ENCODE assay signal across 18 mouse cellular contexts in the genomic region with DNA sequence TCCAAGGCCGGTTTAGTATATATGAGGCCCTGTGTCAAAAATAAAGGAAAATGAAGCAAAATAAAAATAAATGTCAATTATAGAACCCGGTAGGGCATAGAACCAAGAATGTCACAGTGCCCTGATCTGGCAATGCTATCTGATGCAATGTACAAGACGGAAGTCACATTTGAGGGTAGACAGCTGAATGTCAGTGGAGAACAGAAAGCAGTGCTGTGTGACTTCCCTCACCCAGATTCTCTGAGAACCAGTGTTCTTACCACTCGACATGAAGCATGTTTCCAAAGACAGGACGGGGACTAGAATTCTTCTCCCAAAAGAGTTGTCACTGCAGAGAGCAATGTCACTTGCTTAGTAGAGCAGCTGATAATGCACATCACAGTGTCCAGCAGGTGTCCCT. TPM values are rescaled to one million over a fixed set of nuclear protein-coding genes. Genes with fewer than 3 reads are reported as not detected.
DNase-seq lines count a peak whose midpoint lies in the region; ATAC-seq and TF ChIP-seq lines count a peak whose summit lies in the region.
"Had no signal": no experiment of that assay in that cellular context is flagged by ENCODE, and none has a peak within 500 bp of the region (broad histone marks: within the 10 kb centered on the region; RNA-seq: fewer than 3 reads in every experiment).

No protein-coding gene starts in this region.

- no peak overlapping the region for H3K4me3 ChIP-seq in liver, adult 2 months (ENCODE audit: insufficient read depth, low read depth, low read length)
- H3K4me3 ChIP-seq in liver, embryonic 11.5 days (ENCODE audit: low read depth, low read length), result no peak overlapping the region
- H3K4me3 ChIP-seq in bone marrow, adult 2 months (replicated peaks; ENCODE audit: control insufficient read depth, low read depth, low read length), result no peak overlapping the region
- no peak overlapping the region for H3K4me3 ChIP-seq in macrophage (ENCODE audit: inconsistent target)
- no peak overlapping the region for H3K4me3 ChIP-seq in cerebellum, adult 2 months (replicated peaks; ENCODE audit: insufficient read depth, low read depth, low read length)
- H3K4me3 ChIP-seq: forebrain, embryonic 10.5 days; gastrocnemius, adult 2 months; limb, embryonic 13.5 days; midbrain, embryonic 10.5 days had no signal

- H3K27ac ChIP-seq in liver, adult 2 months (replicated peaks; ENCODE audit: insufficient read depth, low read depth, low read length), result peak overlapping the region; percentile 55; the same call in 1 of the 2 replicates
- no peak overlapping the region for H3K27ac ChIP-seq in liver, embryonic 11.5 days (ENCODE audit: low read depth, low read length)
- peak overlapping the region; percentile 68 for H3K27ac ChIP-seq in bone marrow, adult 2 months (ENCODE audit: control insufficient read depth, insufficient read depth, low read depth, low read length, poor library complexity)
- peak overlapping the region; percentile 98 for H3K27ac ChIP-seq in macrophage
- H3K27ac ChIP-seq in cerebellum, adult 2 months (ENCODE audit: insufficient read depth, low read length), result no peak overlapping the region
- H3K27ac ChIP-seq: forebrain, embryonic 10.5 days; gastrocnemius, adult 2 months; limb, embryonic 13.5 days; midbrain, embryonic 10.5 days had no signal

- no peak for TF ChIP-seq POLR2A in liver, adult 2 months (IDR thresholded peaks at IDR 0.05; ENCODE audit: extremely low read depth, insufficient read depth, low read length)
- no peak for TF ChIP-seq POLR2A in bone marrow, adult 2 months (IDR thresholded peaks at IDR 0.05; ENCODE audit: borderline replicate concordance, control insufficient read depth, low read depth, low read length)
- no peak for TF ChIP-seq POLR2A in cerebellum, adult 2 months (IDR thresholded peaks at IDR 0.05; ENCODE audit: borderline replicate concordance, insufficient read depth, low read length)

- no peaks in the 10 kb centered on the region for H3K4me1 ChIP-seq in liver, adult 2 months (ENCODE audit: control insufficient read depth, insufficient read depth, low read length)
- H3K4me1 ChIP-seq in liver, embryonic 11.5 days (replicated peaks; ENCODE audit: control insufficient read depth, insufficient read depth, low read length), result no peaks in the 10 kb centered on the region; the same call in 1 of the 2 replicates
- peaks cover 1% of the 10 kb centered on the region; the same call in 1 of the 2 replicates for H3K4me1 ChIP-seq in bone marrow, adult 2 months (ENCODE audit: control insufficient read depth, insufficient read depth, low read length)
- H3K4me1 ChIP-seq in cerebellum, adult 2 months (ENCODE audit: control insufficient read depth, insufficient read depth, low read length), result no peaks in the 10 kb centered on the region
- H3K4me1 ChIP-seq: forebrain, embryonic 10.5 days; midbrain, embryonic 10.5 days had no signal

- no peaks in the 10 kb centered on the region for H3K27me3 ChIP-seq in liver, adult 2 months (ENCODE audit: control insufficient read depth, insufficient read depth, low read length)
- no peaks in the 10 kb centered on the region for H3K27me3 ChIP-seq in liver, embryonic 11.5 days (replicated peaks; ENCODE audit: control insufficient read depth, insufficient read depth, low read length)
- no peaks in the 10 kb centered on the region for H3K27me3 ChIP-seq in cerebellum, adult 2 months (ENCODE audit: control insufficient read depth, insufficient read depth, low read length)
- H3K27me3 ChIP-seq: limb, embryonic 13.5 days had no signal

- no peak for TF ChIP-seq CTCF in liver, adult 2 months (IDR thresholded peaks at IDR 0.05; ENCODE audit: low read depth, low read length)
- no peak for TF ChIP-seq CTCF in bone marrow, adult 2 months (IDR thresholded peaks at IDR 0.05; ENCODE audit: control insufficient read depth, insufficient read depth, low read length)
- TF ChIP-seq CTCF in cerebellum, adult 2 months (IDR thresholded peaks at IDR 0.05; ENCODE audit: borderline replicate concordance, insufficient read depth, low read depth, low read length), result no peak

- H3K4me2 ChIP-seq in liver, embryonic 11.5 days, result no peak overlapping the region
- H3K4me2 ChIP-seq: heart, embryonic 11.5 days; limb, embryonic 13.5 days; lung, embryonic 14.5 days had no signal

- 86% methylated on average over 5 of the region's 5 CpGs for WGBS in liver, adult 2 months
- 76% methylated on average over 5 of the region's 5 CpGs for WGBS in liver, embryonic 11.5 days
- 62% methylated on average over 5 of the region's 5 CpGs for WGBS in bone marrow, adult 2 months
- 8% methylated on average over 5 of the region's 5 CpGs for WGBS in macrophage (ENCODE audit: missing documents)
- 85% methylated on average over 5 of the region's 5 CpGs for WGBS in cerebellum, adult 2 months

- H3K79me2 ChIP-seq in liver, adult 2 months (ENCODE audit: control insufficient read depth, insufficient read depth, low read length), result no peaks in the 10 kb centered on the region
- peaks cover 24% of the 10 kb centered on the region; the same call in 1 of the 2 replicates for H3K79me2 ChIP-seq in macrophage (ENCODE audit: inconsistent target)

- no peak for DNase-seq in liver, adult 2 months (ENCODE audit: extremely low read depth, low read depth, low spot score)
- no peak for DNase-seq in liver, embryonic 11.5 days (ENCODE audit: low spot score)
- DNase-seq in 416B (ENCODE audit: low read depth), result peak; percentile 45
- DNase-seq in cerebellum, adult 2 months, result no peak
- DNase-seq in frontal cortex, postnatal 36 days (ENCODE audit: low spot score in 2 of 2), result no peak
- DNase-seq: adrenal gland, postnatal 14 days; cerebellum, adult 11 months; cerebellum, postnatal 10 days; gastrocnemius, adult 2 months; kidney, adult 18-20 months; layer of hippocampus, postnatal 36 days; lung, embryonic 14.5 days had no signal

- no peaks in the 10 kb centered on the region for H3K36me3 ChIP-seq in liver, adult 2 months (ENCODE audit: control insufficient read depth, insufficient read depth, low read length)
- H3K36me3 ChIP-seq in liver, embryonic 11.5 days (ENCODE audit: control insufficient read depth, insufficient read depth, low read length), result no peaks in the 10 kb centered on the region
- H3K36me3 ChIP-seq in macrophage (ENCODE audit: inconsistent target), result no peaks in the 10 kb centered on the region
- H3K36me3 ChIP-seq: forebrain, embryonic 10.5 days; limb, embryonic 13.5 days; midbrain, embryonic 10.5 days had no signal

- ATAC-seq in liver, embryonic 11.5 days (replicated peaks; ENCODE audit: low FRiP score), result no peak

- H3K9me3 ChIP-seq in liver, embryonic 11.5 days (ENCODE audit: control insufficient read depth, low read length), result no peaks in the 10 kb centered on the region
- H3K9me3 ChIP-seq: forebrain, embryonic 10.5 days; limb, embryonic 13.5 days; midbrain, embryonic 10.5 days had no signal

- H3K9ac ChIP-seq in liver, adult 2 months (ENCODE audit: low read depth, low read length), result no peak overlapping the region
- H3K9ac ChIP-seq in liver, embryonic 11.5 days (ENCODE audit: low read depth, low read length), result no peak overlapping the region
- H3K9ac ChIP-seq: limb, embryonic 13.5 days; lung, embryonic 14.5 days had no signal

RNA-seq across cellular contexts. Expression of a gene that starts 14.4 kb away (rescaled TPM):
- 1.9 and 2.4 TPM in 2 replicates for total RNA-seq in liver, adult 2 months (2014; rRNA removed)
- 0.76 and 1.4 TPM in 2 replicates for polyA plus RNA-seq in liver, adult 2 months (2012; rRNA removed)
- polyA plus RNA-seq in liver, embryonic 11.5 days (2014; fragmentation: Nextera tagmentation; extraction: Ambion mirVana), result 116 and 118 TPM in 2 replicates
- 277 and 301 TPM in 2 replicates for polyA plus RNA-seq in bone marrow, adult 2 months (2011; ENCODE audit: insufficient read depth, insufficient read length, low replicate concordance, missing spikeins)
- total RNA-seq in macrophage (2018; cell fraction: chromatin; rRNA removed), result 100 to 1,000 TPM in 13 of 26 experiments, 10 to 100 TPM in 13; 11.0 to 260 (median 108) TPM
- 10 to 100 TPM; 14.9 to 49.5 (median 37.8) TPM for total RNA-seq in macrophage (2018; cell fraction: cytosol; rRNA removed)
- total RNA-seq in macrophage (2018; cell fraction: nucleus; rRNA removed), result 100 to 1,000 TPM in 2 of 26 experiments, 10 to 100 TPM in 24; 19.3 to 115 (median 57.5) TPM
- polyA plus RNA-seq in macrophage (2018), result 37.8 to 67.1 TPM (median 51.1 TPM) in 3 replicates
- polyA plus RNA-seq in cerebellum, adult 2 months (2012; rRNA removed), result 16.3 and 16.7 TPM in 2 replicates

Comparison
In these comparisons a context has a peak if more than half of its experiments do, and no peak if none do; other contexts are left out.
1. H3K27ac ChIP-seq: peak in liver, adult 2 months (single experiment), bone marrow, adult 2 months (single experiment) and macrophage (single experiment); none in liver, embryonic 11.5 days (single experiment) and cerebellum, adult 2 months (single experiment).